Mouse (Mus musculus) MEL (cell line): ENCODE measurements around the gene Mydgf.

ENCODE experiments used
- CHD2 ChIP-seq: IDR thresholded peaks from 2 replicates; pipeline ENCODE4 v1.6.1; 2011; ENCODE audit warnings: low read length, improper control_type of control experiment
- CTCF ChIP-seq, 3 experiments: IDR thresholded peaks in 2 of 3; conservative IDR thresholded peaks in 1 of 3; 2 replicates each; pipeline ENCODE4 v1.5.1; 2011 to 2012; ENCODE audit warnings: low read length in 3 of 3, low read depth in 2 of 3, mild to moderate bottlenecking in 2 of 3, improper control_type of control experiment in 1 of 3, inconsistent platforms in 1 of 3, mixed read lengths in 1 of 3, moderate library complexity in 1 of 3; ENCODE audit not compliant: control insufficient read depth in 1 of 3, insufficient read depth in 1 of 3, poor library complexity in 1 of 3, severe bottlenecking in 1 of 3
- E2F4 ChIP-seq: IDR thresholded peaks from 2 replicates; pipeline ENCODE4 v1.6.1; 2011; ENCODE audit warnings: low read depth, low read length, improper control_type of control experiment, borderline replicate concordance
- EP300 ChIP-seq, 2 experiments: IDR thresholded peaks; 2 replicates each; pipeline ENCODE4 v1.6.1; 2011; ENCODE audit warnings: improper control_type of control experiment in 2 of 2, low read length in 2 of 2, low read depth in 1 of 2, mild to moderate bottlenecking in 1 of 2
- GATA1 ChIP-seq: IDR thresholded peaks from 2 replicates; pipeline ENCODE4 v1.6.1; 2011; ENCODE audit warnings: low read depth, low read length, improper control_type of control experiment
- HCFC1 ChIP-seq: IDR thresholded peaks from 2 replicates; pipeline ENCODE4 v1.6.1; 2012; ENCODE audit warnings: low read depth, mild to moderate bottlenecking, inconsistent platforms, low read length, improper control_type of control experiment, moderate library complexity
- MAX ChIP-seq: IDR thresholded peaks from 2 replicates; pipeline ENCODE4 v1.6.1; 2011; ENCODE audit warnings: low read length, improper control_type of control experiment
- MYB ChIP-seq: IDR thresholded peaks from 2 replicates; pipeline ENCODE4 v1.6.1; 2011; ENCODE audit warnings: mild to moderate bottlenecking, low read depth, low read length, improper control_type of control experiment
- POLR2A ChIP-seq, 2 experiments: IDR thresholded peaks; 2 replicates each; pipeline ENCODE4 v1.6.1; 2011 to 2012; ENCODE audit warnings: low read length in 2 of 2, mild to moderate bottlenecking in 2 of 2, control low read depth in 1 of 2, improper control_type of control experiment in 1 of 2, low read depth in 1 of 2, moderate library complexity in 1 of 2; ENCODE audit not compliant: control insufficient read depth in 1 of 2, insufficient read depth in 1 of 2, poor library complexity in 1 of 2
- TBP ChIP-seq: IDR thresholded peaks from 2 replicates; pipeline ENCODE4 v1.8.0; 2011; ENCODE audit warnings: low read depth, low read length, improper control_type of control experiment
- TCF12 ChIP-seq: IDR thresholded peaks from 2 replicates; pipeline ENCODE4 v1.6.1; 2014; ENCODE audit warnings: low read depth, mild to moderate bottlenecking, inconsistent platforms, low read length, improper control_type of control experiment, moderate library complexity
- USF1 ChIP-seq: IDR thresholded peaks from 2 replicates; pipeline ENCODE4 v1.6.1; 2014; ENCODE audit warnings: low read depth, mild to moderate bottlenecking, inconsistent platforms, low read length, improper control_type of control experiment, moderate library complexity
- ZMIZ1 ChIP-seq: IDR thresholded peaks from 2 replicates; pipeline ENCODE4 v1.6.1; 2012; ENCODE audit warnings: low read depth, mild to moderate bottlenecking, inconsistent platforms, low read length, improper control_type of control experiment, moderate library complexity

GRCm38 (mm10) chr17:56164510-56164909 is 19.2 kb downstream of the Mydgf start:
- TF ChIP-seq POLR2A (IDR thresholded peaks at IDR 0.05; ENCODE audit: control insufficient read depth in 1 of 2, insufficient read depth in 1 of 2, low read depth in 1 of 2, low read length in 2 of 2, poor library complexity in 1 of 2) (no peak), USF1 (no peak), CHD2 (no peak), CTCF (IDR thresholded peaks at IDR 0.05 in 2 of 3, conservative IDR thresholded peaks at IDR 0.05 in 1 of 3; ENCODE audit: control insufficient read depth in 1 of 3, insufficient read depth in 1 of 3, low read depth in 2 of 3, low read length in 3 of 3, poor library complexity in 1 of 3, severe bottlenecking in 1 of 3) (no peak), TBP (no peak), E2F4 (no peak), ZMIZ1 (no peak), GATA1 (peak; percentile 68), MAX (no peak), HCFC1 (no peak), EP300 (IDR thresholded peaks at IDR 0.05; ENCODE audit: low read depth in 1 of 2, low read length in 2 of 2) (peak in 1 of 2 experiments; percentile 62; a peak in 3 of 4 replicates), MYB (no peak), TCF12 (peak; percentile 30; the same call in 1 of the 2 replicates)
